Mouse (Mus musculus) brain, embryonic 14.5 days (tissue): ENCODE measurements around the gene Lrrc8c.

Experiments
- CTCF ChIP-seq: fragments of 200-500 bp; IDR thresholded peaks from 2 replicates; pipeline ENCODE4 v1.5.1; 2012; ENCODE audit warnings: inconsistent platforms, mild to moderate bottlenecking, moderate library complexity, borderline replicate concordance; ENCODE audit not compliant: insufficient read depth, insufficient read length; ENCODE audit errors: extremely low read depth
- POLR2A ChIP-seq: fragments of 200-500 bp; IDR thresholded peaks from 2 replicates; pipeline ENCODE4 v1.6.1; 2012; ENCODE audit warnings: mild to moderate bottlenecking, inconsistent platforms, borderline replicate concordance; ENCODE audit not compliant: poor library complexity, insufficient read depth, insufficient read length, severe bottlenecking; ENCODE audit errors: extremely low read depth

DNA sequence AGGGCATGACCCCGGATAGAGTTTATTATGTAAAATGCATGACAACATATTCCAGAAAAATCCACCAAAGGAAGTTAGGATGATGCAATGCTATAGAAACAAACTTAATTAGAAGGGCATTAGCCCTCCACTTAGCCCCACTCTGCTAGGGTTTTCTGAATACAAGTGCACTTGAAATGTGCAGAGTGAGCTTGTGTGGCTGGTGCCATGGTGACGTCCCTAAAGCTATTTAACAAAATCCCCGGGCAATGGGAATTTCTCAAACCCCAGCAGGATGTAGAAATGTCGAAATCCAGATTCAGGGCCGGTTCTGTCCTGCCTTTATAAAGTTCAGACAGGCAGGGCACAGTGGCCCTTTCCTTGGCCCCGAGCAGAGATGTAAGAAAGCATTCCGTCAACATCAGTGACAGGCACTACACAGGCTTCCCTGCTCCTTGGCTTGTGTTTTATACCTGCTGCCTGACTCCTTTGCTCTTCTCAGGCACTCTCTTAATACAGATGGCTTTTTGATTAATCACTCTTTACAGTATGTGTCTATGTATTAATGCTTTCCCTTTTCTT is 47.7 kb downstream of the Lrrc8c start:
- no peak for TF ChIP-seq CTCF
- no peak for TF ChIP-seq POLR2A
